Mouse (Mus musculus) liver, embryonic 12.5 days (tissue): ENCODE results near the gene Myh8. TPM values are rescaled to one million over a fixed set of nuclear protein-coding genes. Genes with fewer than 3 reads are reported as not detected.

Experiments
- ATAC-seq: fragments of 200-750 bp; cut with Nextera tagmentation; 2 replicates; pipeline ENCODE4 v1.8.0; 2017; ENCODE audit warnings: moderate number of reproducible peaks, mild to moderate bottlenecking, moderate library complexity
- H3K27ac ChIP-seq: fragments of 300-500 bp; sonication (generic); 2 replicates; pipeline ENCODE4 v1.5.1; 2016; ENCODE audit warnings: mild to moderate bottlenecking
- H3K27me3 ChIP-seq: fragments of 300-500 bp; sonication (generic); replicated peaks from 2 replicates; pipeline ENCODE4 v1.6.1; 2016; ENCODE audit warnings: mild to moderate bottlenecking, moderate library complexity
- H3K36me3 ChIP-seq: fragments of 300-500 bp; sonication (generic); 2 replicates; pipeline ENCODE4 v1.6.1; 2016; ENCODE audit warnings: mild to moderate bottlenecking, moderate library complexity
- H3K4me1 ChIP-seq: fragments of 300-500 bp; sonication (generic); 2 replicates; pipeline ENCODE4 v1.6.1; 2016
- H3K4me2 ChIP-seq: fragments of 300-500 bp; sonication (generic); 2 replicates; pipeline ENCODE4 v1.6.1; 2016; ENCODE audit warnings: mild to moderate bottlenecking, moderate library complexity
- H3K4me3 ChIP-seq: fragments of 300-500 bp; sonication (generic); 2 replicates; pipeline ENCODE4 v1.5.1; 2016; ENCODE audit warnings: mild to moderate bottlenecking, moderate library complexity
- H3K9ac ChIP-seq: fragments of 300-500 bp; sonication (generic); 2 replicates; pipeline ENCODE4 v1.6.1; 2016; ENCODE audit warnings: mild to moderate bottlenecking, moderate library complexity
- H3K9me3 ChIP-seq: fragments of 300-500 bp; sonication (generic); replicated peaks from 2 replicates; pipeline ENCODE4 v1.6.1; 2016; ENCODE audit warnings: mild to moderate bottlenecking, moderate library complexity
- WGBS: fragments of 180-500 bp; shearing (Covaris S2); methylation state at CpG from one replicate; pipeline ENCODE4 v1.1.7; 2016; ENCODE audit not compliant: insufficient replicate concordance; 5-methylcytosine and 5-hydroxymethylcytosine counted together
- polyA plus RNA-seq: library from polyadenylated mRNA; unstranded; fragments of >200 nt; fragmentation: Nextera tagmentation; extraction: Ambion mirVana; gene quantifications from 2 replicates; pipeline ENCODE4 v1.2.1, GENCODE M21; 2016

Myh8 gene
- polyA plus RNA-seq, 1 experiment from 2014 or later, result 0.15 TPM

DNA sequence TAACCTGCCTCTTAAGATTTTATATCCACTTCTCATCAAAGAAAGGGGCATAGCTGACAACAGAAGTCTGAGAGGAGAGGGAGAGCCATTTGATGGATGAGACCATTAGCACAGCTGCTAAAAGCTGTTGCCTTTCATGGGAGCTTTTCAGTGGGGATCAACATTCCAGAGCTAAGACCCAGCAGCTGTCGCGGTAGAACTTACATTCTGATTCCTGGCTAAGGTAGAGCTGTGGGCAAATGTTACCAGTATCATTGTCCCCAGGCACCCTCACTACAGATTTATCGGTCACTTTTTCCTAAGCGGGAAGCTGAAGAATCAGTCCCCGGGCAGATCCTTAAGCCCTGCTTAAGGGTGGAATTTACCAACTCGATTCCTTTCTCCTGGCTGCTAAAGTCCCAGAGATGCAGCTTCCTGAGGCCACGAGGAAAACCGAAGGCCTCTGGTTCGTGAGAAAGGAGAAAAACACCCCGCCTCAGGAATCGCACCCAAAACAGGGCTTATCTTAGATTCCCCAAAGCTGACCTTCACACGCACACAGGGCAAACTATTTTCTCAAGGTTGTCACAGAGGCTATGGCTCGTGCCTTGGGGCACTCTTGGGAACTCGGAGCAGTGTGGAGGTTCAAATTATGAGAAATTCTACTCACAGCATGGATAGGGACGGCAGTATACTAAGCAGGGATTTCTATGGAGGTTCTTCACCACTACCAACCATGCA, 37.0 kb downstream of the Myh8 start:
- no peak overlapping the region for H3K27ac ChIP-seq
- no peaks in the 10 kb centered on the region for H3K36me3 ChIP-seq
- no peaks in the 10 kb centered on the region for H3K4me1 ChIP-seq
- no peak overlapping the region for H3K9ac ChIP-seq
- no peak overlapping the region for H3K4me2 ChIP-seq
- ATAC-seq, result no peak
- H3K27me3 ChIP-seq, result no peaks in the 10 kb centered on the region
- no peak overlapping the region for H3K4me3 ChIP-seq
- no peaks in the 10 kb centered on the region for H3K9me3 ChIP-seq
- WGBS, result 41% methylated on average over 15 of the region's 15 CpGs

DNA sequence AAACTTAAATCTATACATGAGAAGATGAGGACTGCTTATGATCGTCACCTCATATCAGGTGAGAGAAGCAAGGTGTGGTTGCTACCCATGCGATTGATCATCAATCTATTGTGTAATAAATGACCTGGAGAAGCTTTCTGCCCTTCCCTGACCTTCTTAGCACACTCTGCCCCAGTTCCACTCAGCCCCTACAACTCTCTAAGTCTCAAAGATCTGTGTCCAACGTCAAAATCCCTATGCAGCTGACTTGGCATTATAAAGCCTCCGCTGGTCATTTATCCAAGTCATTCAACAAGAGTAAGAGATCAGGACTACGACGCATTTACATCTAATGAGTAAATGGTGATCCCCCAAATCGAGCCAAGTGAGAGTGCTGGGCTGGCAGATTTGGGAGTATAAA, 44.4 kb downstream of the Myh8 start, which contains the start of gene Myh13:
Gene Myh13, plus strand, starts transcription at position 301 of the 400 bp plus-strand sequence.
- Histone ChIP-seq H3K36me3 (no peaks in the 10 kb centered on the region), H3K27ac (no peak within 1 kb of the TSS), H3K4me3 (no peak within 1 kb of the TSS), H3K4me1 (no peaks in the 10 kb centered on the region), H3K4me2 (no peak within 1 kb of the TSS), H3K9me3 (no peaks in the 10 kb centered on the region), H3K27me3 (no peaks in the 10 kb centered on the region), H3K9ac (no peak within 1 kb of the TSS)
- ATAC-seq, result no peak
- WGBS, result 70% methylated on average over 7 of the region's 7 CpGs

DNA sequence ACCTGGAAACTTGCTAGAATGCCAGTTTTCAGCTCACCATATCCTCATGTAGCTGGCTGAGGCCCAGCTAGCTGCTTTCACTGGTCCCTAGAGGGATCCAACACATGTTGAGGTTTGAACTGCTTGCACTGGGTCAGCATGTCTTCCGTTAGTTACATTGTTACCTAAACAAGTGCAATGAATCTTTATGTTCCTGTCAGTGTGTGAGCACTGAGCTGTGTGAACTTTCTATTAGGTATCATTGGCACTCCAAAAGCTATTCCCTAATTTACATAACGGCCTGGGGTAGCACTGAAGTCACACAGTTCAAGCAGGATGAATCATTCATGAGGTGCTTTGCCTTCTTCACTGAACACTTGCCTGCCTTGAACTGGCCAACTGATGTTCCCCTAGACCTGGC, 49.6 kb downstream of the Myh8 start:
- no peak for ATAC-seq
- no peaks in the 10 kb centered on the region for H3K9me3 ChIP-seq
- 56% methylated on average over 2 of the region's 2 CpGs for WGBS
- H3K4me2 ChIP-seq, result no peak overlapping the region
- H3K27ac ChIP-seq, result no peak overlapping the region
- no peak overlapping the region for H3K4me3 ChIP-seq
- no peaks in the 10 kb centered on the region for H3K4me1 ChIP-seq
- no peak overlapping the region for H3K9ac ChIP-seq
- H3K36me3 ChIP-seq, result no peaks in the 10 kb centered on the region
- H3K27me3 ChIP-seq, result no peaks in the 10 kb centered on the region

DNA sequence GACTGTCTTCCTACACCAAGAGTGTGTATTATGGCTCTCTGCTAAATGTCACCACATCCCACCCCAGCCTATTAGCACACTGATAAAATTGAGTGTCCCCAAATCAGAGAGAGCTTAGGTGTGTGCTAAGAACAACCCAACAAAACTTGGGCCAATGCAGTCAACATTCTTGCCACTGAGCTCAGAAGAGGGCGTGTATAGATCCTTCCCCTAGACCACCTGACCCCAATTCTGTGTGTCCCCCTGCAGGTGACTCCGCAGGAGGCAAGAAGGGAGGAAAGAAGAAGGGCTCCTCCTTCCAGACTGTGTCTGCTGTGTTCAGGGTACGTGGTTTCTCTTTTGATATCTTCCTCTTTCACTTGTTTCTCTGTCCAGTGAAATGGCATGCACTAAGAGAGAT, 67.6 kb downstream of the Myh8 start:
- Histone ChIP-seq H3K36me3 (no peaks in the 10 kb centered on the region), H3K27ac (no peak overlapping the region), H3K9ac (no peak overlapping the region), H3K27me3 (no peaks in the 10 kb centered on the region; the same call in 1 of the 2 replicates), H3K4me3 (no peak overlapping the region), H3K4me1 (no peaks in the 10 kb centered on the region), H3K4me2 (no peak overlapping the region), H3K9me3 (no peaks in the 10 kb centered on the region)
- 35% methylated on average over 3 of the region's 3 CpGs for WGBS
- no peak for ATAC-seq

DNA sequence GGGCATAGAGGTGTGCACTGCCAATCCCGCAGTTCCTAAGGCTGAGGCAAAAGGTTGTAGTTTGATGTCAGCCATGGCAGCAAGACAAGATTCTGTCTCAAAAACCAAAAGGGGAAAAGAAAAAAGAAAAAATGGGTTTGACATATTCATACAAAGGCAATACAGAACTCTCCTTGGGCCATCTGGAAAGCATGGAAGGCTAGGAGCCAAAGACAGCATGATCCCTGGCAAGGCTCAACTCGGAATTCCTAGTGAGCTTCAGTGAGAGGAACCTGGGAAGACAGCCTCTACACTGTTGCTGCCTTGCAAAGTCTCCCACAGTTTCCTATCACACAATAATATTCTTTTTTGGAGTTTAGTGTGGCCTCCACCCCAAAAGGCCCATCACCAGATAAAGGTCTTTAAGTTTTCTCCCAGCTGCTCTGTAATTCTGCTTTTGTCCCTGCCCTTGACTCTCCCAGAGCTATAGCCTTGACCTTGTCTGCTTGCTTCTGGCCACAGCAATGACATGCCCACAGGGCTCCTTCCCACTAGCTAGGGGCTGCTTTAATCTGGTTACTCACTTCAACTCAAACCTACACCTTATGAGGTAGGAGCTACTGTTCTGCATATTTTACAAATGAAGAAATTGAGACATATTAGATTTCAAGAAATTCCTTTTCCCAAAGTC, 68.4 kb downstream of the Myh8 start:
- no peaks in the 10 kb centered on the region for H3K36me3 ChIP-seq
- WGBS, result 37% methylated on average over 2 of the region's 2 CpGs
- H3K27ac ChIP-seq, result no peak overlapping the region
- no peak overlapping the region for H3K4me3 ChIP-seq
- no peaks in the 10 kb centered on the region for H3K9me3 ChIP-seq
- no peaks in the 10 kb centered on the region for H3K4me1 ChIP-seq
- H3K9ac ChIP-seq, result no peak overlapping the region
- H3K4me2 ChIP-seq, result no peak overlapping the region
- ATAC-seq, result no peak
- no peaks in the 10 kb centered on the region; the same call in 1 of the 2 replicates for H3K27me3 ChIP-seq

- H3K27ac ChIP-seq, result no peak overlapping the region
- H3K9ac ChIP-seq, result no peak overlapping the region
- H3K9me3 ChIP-seq, result no peaks in the 10 kb centered on the region
- H3K4me2 ChIP-seq, result no peak overlapping the region
- no peak for ATAC-seq
- no peak overlapping the region for H3K4me3 ChIP-seq
- H3K27me3 ChIP-seq, result no peaks in the 10 kb centered on the region; the same call in 1 of the 2 replicates
- H3K4me1 ChIP-seq, result no peaks in the 10 kb centered on the region
- no peaks in the 10 kb centered on the region for H3K36me3 ChIP-seq
These were observed 68.9 kb downstream of the Myh8 start for GRCm38 (mm10) chr11:67345856-67346236.

DNA sequence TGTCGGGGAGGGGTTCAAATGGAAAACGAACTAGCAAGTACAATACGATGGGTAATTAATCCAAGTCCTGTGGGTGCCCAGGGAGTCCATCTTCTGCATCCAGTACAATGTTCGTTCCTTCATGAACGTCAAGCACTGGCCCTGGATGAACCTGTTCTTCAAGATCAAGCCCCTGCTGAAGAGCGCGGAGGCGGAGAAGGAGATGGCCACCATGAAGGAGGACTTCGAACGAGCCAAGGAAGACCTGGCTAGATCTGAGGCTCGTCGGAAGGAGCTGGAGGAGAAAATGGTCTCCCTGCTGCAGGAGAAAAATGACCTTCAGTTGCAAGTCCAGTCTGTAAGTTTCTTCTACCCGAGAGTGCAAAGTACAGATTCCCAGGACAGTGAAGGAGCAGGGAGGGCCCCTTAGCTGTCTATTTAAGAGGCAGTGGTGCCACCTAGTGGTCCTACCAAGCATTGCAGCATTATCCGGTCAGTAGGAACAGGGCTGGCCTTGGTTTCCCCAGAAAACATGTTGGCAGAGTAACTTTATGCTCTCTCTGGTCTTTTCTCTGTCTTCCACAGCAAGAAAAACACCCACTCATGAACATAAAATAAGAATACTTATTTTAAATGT, 73.3 kb downstream of the Myh8 start:
- no peak for ATAC-seq
- Histone ChIP-seq H3K4me2 (no peak overlapping the region), H3K9me3 (no peaks in the 10 kb centered on the region), H3K27ac (no peak overlapping the region), H3K27me3 (no peaks in the 10 kb centered on the region), H3K4me1 (no peaks in the 10 kb centered on the region), H3K9ac (no peak overlapping the region), H3K36me3 (no peaks in the 10 kb centered on the region), H3K4me3 (no peak overlapping the region)
- 45% methylated on average over 14 of the region's 14 CpGs for WGBS

DNA sequence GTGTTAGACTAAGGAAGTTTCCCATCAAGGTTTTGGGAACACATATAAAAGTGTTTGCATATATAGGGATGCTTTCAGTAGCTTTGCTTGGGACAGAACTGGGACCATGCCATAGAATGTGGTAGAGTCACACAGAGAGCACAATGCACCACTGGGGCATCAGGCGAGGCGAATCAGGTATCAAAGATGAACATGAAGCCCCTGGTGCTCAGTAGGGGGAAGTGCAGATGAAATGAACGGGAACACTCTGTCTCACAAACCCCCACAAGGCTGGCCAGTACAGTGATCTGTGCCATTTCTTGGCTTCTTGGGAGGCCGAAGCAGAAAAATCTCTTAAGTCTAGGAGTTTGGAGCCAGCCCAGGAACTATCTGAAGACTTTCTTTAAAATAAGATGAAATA, 76.1 kb downstream of the Myh8 start:
- Histone ChIP-seq H3K9me3 (no peaks in the 10 kb centered on the region), H3K27ac (no peak overlapping the region), H3K36me3 (no peaks in the 10 kb centered on the region), H3K27me3 (no peaks in the 10 kb centered on the region), H3K4me2 (no peak overlapping the region), H3K4me3 (no peak overlapping the region), H3K9ac (no peak overlapping the region), H3K4me1 (no peaks in the 10 kb centered on the region)
- no peak for ATAC-seq
- WGBS, result 37% methylated on average over 4 of the region's 4 CpGs

DNA sequence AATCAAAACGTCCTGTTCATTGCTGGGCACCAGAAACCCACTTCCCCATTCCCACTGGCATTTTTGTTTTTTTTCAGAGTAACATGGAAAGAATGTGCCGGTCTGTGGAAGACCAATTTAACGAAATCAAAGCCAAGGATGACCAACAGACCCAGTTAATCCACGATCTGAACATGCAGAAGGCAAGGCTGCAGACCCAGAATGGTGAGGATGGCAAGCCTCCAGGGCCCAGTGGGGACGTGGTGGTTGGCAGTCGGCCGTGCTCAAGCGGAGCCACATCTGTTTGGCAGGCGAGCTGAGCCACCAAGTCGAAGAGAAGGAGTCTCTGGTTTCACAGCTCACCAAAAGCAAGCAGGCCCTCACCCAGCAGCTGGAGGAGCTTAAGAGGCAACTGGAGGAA, 81.1 kb downstream of the Myh8 start:
- Histone ChIP-seq H3K4me3 (no peak overlapping the region), H3K4me2 (no peak overlapping the region), H3K9ac (no peak overlapping the region), H3K27me3 (no peaks in the 10 kb centered on the region), H3K4me1 (no peaks in the 10 kb centered on the region), H3K9me3 (no peaks in the 10 kb centered on the region), H3K27ac (no peak overlapping the region), H3K36me3 (no peaks in the 10 kb centered on the region)
- 57% methylated on average over 10 of the region's 10 CpGs for WGBS
- no peak for ATAC-seq

Other genes with a start within 250 kb of the Myh8 start
- gene Adprm, start 224.5 kb upstream of the Myh8 start, polyA plus RNA-seq, result 11.9 and 14.5 TPM in 2 replicates
- gene Sco1, start 224.5 kb upstream of the Myh8 start, polyA plus RNA-seq, result 12.8 and 13.4 TPM in 2 replicates
- 0.58 and 1.4 TPM in 2 replicates for gene Myh3, start 198.8 kb upstream of the Myh8 start, polyA plus RNA-seq
- gene Myh2, start 106.1 kb upstream of the Myh8 start, polyA plus RNA-seq, result not detected in 2 replicates
- 0.05 and 0.14 TPM in 2 replicates for gene Myh1, start 77.1 kb upstream of the Myh8 start, polyA plus RNA-seq
- not detected in 2 replicates for gene Myh4, start 39.1 kb upstream of the Myh8 start, polyA plus RNA-seq
- 0.10 TPM in 1 of 2 replicates, not detected in the other for gene Myh13, start 44.5 kb downstream of the Myh8 start, polyA plus RNA-seq
- 1.8 and 2.1 TPM in 2 replicates for gene Gas7, start 178.3 kb downstream of the Myh8 start, polyA plus RNA-seq